Mouse (Mus musculus) MEL (cell line): ENCODE measurements around the gene Wdr59. TPM values are rescaled to one million over a fixed set of nuclear protein-coding genes. Genes with fewer than 3 reads are reported as not detected.

Experiments used
- DNase-seq: peaks from one replicate; pipeline ENCODE4 v3.0.0; 2011; ENCODE audit warnings: low read depth, low spot score
- H3K27ac ChIP-seq: 2 replicates; pipeline ENCODE4 v1.5.1; 2012; ENCODE audit warnings: low read depth, mild to moderate bottlenecking, control low read depth, low read length, moderate library complexity; ENCODE audit not compliant: control insufficient read depth
- H3K27me3 ChIP-seq, 2 experiments: fragments of 150-350 bp in 1 of 2; sonication (generic) in 1 of 2; 2 replicates each; pipeline ENCODE4 v1.6.1; 2012; ENCODE audit warnings: low read length in 2 of 2, mild to moderate bottlenecking in 2 of 2, improper control_type of control experiment in 1 of 2, moderate library complexity in 1 of 2; ENCODE audit not compliant: insufficient read depth in 2 of 2, control insufficient read depth in 1 of 2
- H3K36me3 ChIP-seq, 2 experiments: 2 replicates each; pipeline ENCODE4 v1.6.1; 2012 to 2014; ENCODE audit warnings: low read length in 2 of 2, improper control_type of control experiment in 1 of 2, inconsistent platforms in 1 of 2, mild to moderate bottlenecking in 1 of 2; ENCODE audit not compliant: insufficient read depth in 2 of 2, control insufficient read depth in 1 of 2
- H3K4me1 ChIP-seq, 2 experiments: fragments of 150-350 bp in 1 of 2; sonication (generic) in 1 of 2; 2 replicates each; pipeline ENCODE4 v1.6.1; 2012; ENCODE audit warnings: low read length in 2 of 2, improper control_type of control experiment in 1 of 2, mild to moderate bottlenecking in 1 of 2; ENCODE audit not compliant: insufficient read depth in 2 of 2, control insufficient read depth in 1 of 2
- H3K4me3 ChIP-seq, 2 experiments: fragments of 150-350 bp in 1 of 2; sonication (generic) in 1 of 2; 2 replicates each; pipeline ENCODE4 v1.5.1; 2012; ENCODE audit warnings: low read depth in 2 of 2, low read length in 2 of 2, mild to moderate bottlenecking in 2 of 2, moderate library complexity in 2 of 2, control low read depth in 1 of 2, improper control_type of control experiment in 1 of 2; ENCODE audit not compliant: control insufficient read depth in 1 of 2, insufficient read depth in 1 of 2
- H3K79me2 ChIP-seq: 2 replicates; pipeline ENCODE4 v1.6.1; 2012; ENCODE audit warnings: mild to moderate bottlenecking, low read length, moderate library complexity; ENCODE audit not compliant: control insufficient read depth, poor library complexity, insufficient read depth
- H3K9ac ChIP-seq: 2 replicates; pipeline ENCODE4 v1.6.1; 2012; ENCODE audit warnings: low read depth, mild to moderate bottlenecking, control low read depth, low read length, moderate library complexity; ENCODE audit not compliant: control insufficient read depth, poor library complexity, severe bottlenecking
- H3K9me3 ChIP-seq: fragments of 150-350 bp; sonication (generic); replicated peaks from 2 replicates; pipeline ENCODE4 v1.6.1; 2012; ENCODE audit warnings: mild to moderate bottlenecking, low read length, improper control_type of control experiment, moderate library complexity; ENCODE audit not compliant: insufficient read depth
- BHLHE40 ChIP-seq: IDR thresholded peaks from 2 replicates; pipeline ENCODE4 v1.6.1; 2012; ENCODE audit warnings: low read depth, mild to moderate bottlenecking, inconsistent platforms, low read length, improper control_type of control experiment, borderline replicate concordance
- CHD1 ChIP-seq: IDR thresholded peaks from 2 replicates; pipeline ENCODE4 v1.6.1; 2012; ENCODE audit warnings: low read depth, mild to moderate bottlenecking, inconsistent platforms, low read length, improper control_type of control experiment
- CHD2 ChIP-seq: IDR thresholded peaks from 2 replicates; pipeline ENCODE4 v1.6.1; 2011; ENCODE audit warnings: low read length, improper control_type of control experiment
- CTCF ChIP-seq, 3 experiments: IDR thresholded peaks in 2 of 3; conservative IDR thresholded peaks in 1 of 3; 2 replicates each; pipeline ENCODE4 v1.5.1; 2011 to 2012; ENCODE audit warnings: low read length in 3 of 3, low read depth in 2 of 3, mild to moderate bottlenecking in 2 of 3, improper control_type of control experiment in 1 of 3, inconsistent platforms in 1 of 3, mixed read lengths in 1 of 3, moderate library complexity in 1 of 3; ENCODE audit not compliant: control insufficient read depth in 1 of 3, insufficient read depth in 1 of 3, poor library complexity in 1 of 3, severe bottlenecking in 1 of 3
- EP300 ChIP-seq, 2 experiments: IDR thresholded peaks; 2 replicates each; pipeline ENCODE4 v1.6.1; 2011; ENCODE audit warnings: improper control_type of control experiment in 2 of 2, low read length in 2 of 2, low read depth in 1 of 2, mild to moderate bottlenecking in 1 of 2
- ETS1 ChIP-seq: IDR thresholded peaks from 2 replicates; pipeline ENCODE4 v1.6.1; 2012; ENCODE audit warnings: low read depth, mild to moderate bottlenecking, inconsistent platforms, low read length, improper control_type of control experiment, moderate library complexity
- MEF2A ChIP-seq: IDR thresholded peaks from 2 replicates; pipeline ENCODE4 v1.6.1; 2014; ENCODE audit warnings: low read depth, mild to moderate bottlenecking, inconsistent platforms, low read length, improper control_type of control experiment; ENCODE audit not compliant: poor library complexity, insufficient replicate concordance, severe bottlenecking; ENCODE audit errors: extremely low read depth
- MXI1 ChIP-seq: IDR thresholded peaks from 2 replicates; pipeline ENCODE4 v1.6.1; 2011; ENCODE audit warnings: mild to moderate bottlenecking, low read depth, low read length, improper control_type of control experiment
- MYB ChIP-seq: IDR thresholded peaks from 2 replicates; pipeline ENCODE4 v1.6.1; 2011; ENCODE audit warnings: mild to moderate bottlenecking, low read depth, low read length, improper control_type of control experiment
- MYC ChIP-seq: IDR thresholded peaks from 2 replicates; pipeline ENCODE4 v1.6.1; 2011; ENCODE audit warnings: low read depth, mild to moderate bottlenecking, low read length, improper control_type of control experiment, moderate library complexity
- RAD21 ChIP-seq: IDR thresholded peaks from 2 replicates; pipeline ENCODE4 v1.6.1; 2011; ENCODE audit warnings: mild to moderate bottlenecking, low read depth, low read length, improper control_type of control experiment
- SMC3 ChIP-seq: IDR thresholded peaks from 2 replicates; pipeline ENCODE4 v1.6.1; 2011; ENCODE audit warnings: low read depth, low read length, improper control_type of control experiment
- TAL1 ChIP-seq: IDR thresholded peaks from 2 replicates; pipeline ENCODE4 v1.6.1; 2012; ENCODE audit warnings: mild to moderate bottlenecking, inconsistent platforms, low read length, moderate library complexity, mixed read lengths
- ZC3H11A ChIP-seq: IDR thresholded peaks from 2 replicates; pipeline ENCODE4 v1.6.1; 2012; ENCODE audit warnings: low read depth, mild to moderate bottlenecking, inconsistent platforms, low read length, improper control_type of control experiment
- ZNF384 ChIP-seq: IDR thresholded peaks from 2 replicates; pipeline ENCODE4 v1.6.1; 2012; ENCODE audit warnings: low read depth, mild to moderate bottlenecking, inconsistent platforms, low read length, improper control_type of control experiment
- polyA plus RNA-seq, 2 experiments: library from polyadenylated mRNA; stranded (reverse) in 1 of 2; unstranded in 1 of 2; fragments of >175 nt in 1 of 2; fragments of >200 nt in 1 of 2; gene quantifications; 2 replicates each; pipeline versions ENCODE4 v1.2.1 to v1.2.4; 2012; ENCODE audit warnings: low replicate concordance in 2 of 2, low read depth in 1 of 2; ENCODE audit not compliant: insufficient read length in 2 of 2, insufficient read depth in 1 of 2, missing spikeins in 1 of 2
- total RNA-seq: library from RNA; depleted of rRNA; stranded (reverse); fragments of 300-350 nt; gene quantifications from 2 replicates; pipeline ENCODE4 v1.2.3, GENCODE M21; 2012

The Wdr59 gene
- total and polyA plus RNA-seq, 3 experiments, result 6.5 to 16.6 TPM; not detected in 1

- H3K27me3 ChIP-seq, result peaks cover 6 to 18% of the 10 kb centered on the region in 2 experiments
- TF ChIP-seq ETS1 (no peak), ZNF384 (no peak)
Observed at GRCm38 (mm10) chr8:111422614-111423013, 99.3 kb downstream of the Wdr59 start.

GRCm38 (mm10) chr8:111419171-111419570, 102.7 kb downstream of the Wdr59 start:
- Histone ChIP-seq H3K36me3 (no peaks in the 10 kb centered on the region; a peak in 1 of 4 replicates), H3K4me3 (no peak overlapping the region), H3K27me3 (peaks cover 4 to 5% of the 10 kb centered on the region in 2 experiments; a peak in 3 of 4 replicates), H3K79me2 (no peaks in the 10 kb centered on the region), H3K4me1 (0 out of 4 replicates have a peak, but pooled peaks cover 0 to 2% of the 10 kb centered on the region in 2 experiments), H3K27ac (no peak overlapping the region), H3K9me3 (no peaks in the 10 kb centered on the region), H3K9ac (no peak overlapping the region)
- DNase-seq, result no peak
- no peak for TF ChIP-seq CTCF (IDR thresholded peaks at IDR 0.05 in 2 of 3, conservative IDR thresholded peaks at IDR 0.05 in 1 of 3; ENCODE audit: control insufficient read depth in 1 of 3, insufficient read depth in 1 of 3, low read depth in 2 of 3, low read length in 3 of 3, poor library complexity in 1 of 3, severe bottlenecking in 1 of 3)
- TF ChIP-seq MYC, result no peak
- TF ChIP-seq MEF2A, result no peak
- no peak for TF ChIP-seq CHD1
- no peak for TF ChIP-seq CHD2
- TF ChIP-seq ETS1, result no peak
- TF ChIP-seq TAL1, result no peak
- no peak for TF ChIP-seq MXI1
- TF ChIP-seq BHLHE40, result no peak
- TF ChIP-seq MYB, result no peak

More at GRCm38 (mm10) chr8:111422614-111423013, 99.3 kb downstream of the Wdr59 start:
- Histone ChIP-seq H3K4me3 (no peak overlapping the region), H3K36me3 (no peaks in the 10 kb centered on the region; a peak in 1 of 4 replicates), H3K79me2 (no peaks in the 10 kb centered on the region), H3K9ac (no peak overlapping the region), H3K9me3 (no peaks in the 10 kb centered on the region), H3K27ac (no peak overlapping the region), H3K4me1 (no peaks in the 10 kb centered on the region)
- no peak for DNase-seq

- no peak overlapping the region for H3K27ac ChIP-seq
- no peaks in the 10 kb centered on the region for H3K79me2 ChIP-seq
- H3K9ac ChIP-seq, result no peak overlapping the region
- H3K36me3 ChIP-seq, result no peaks in the 10 kb centered on the region; a peak in 1 of 4 replicates
- no peaks in the 10 kb centered on the region for H3K9me3 ChIP-seq
- H3K4me3 ChIP-seq, result no peak overlapping the region
- peaks cover 4 to 5% of the 10 kb centered on the region in 2 experiments; a peak in 3 of 4 replicates for H3K27me3 ChIP-seq
- peak; percentile 89 for TF ChIP-seq SMC3
- peak; percentile 70 for TF ChIP-seq ZC3H11A
- no peak for TF ChIP-seq EP300 (IDR thresholded peaks at IDR 0.05; ENCODE audit: low read depth in 1 of 2, low read length in 2 of 2)
- peak; percentile 79 to 84 (median 79) for TF ChIP-seq CTCF (IDR thresholded peaks at IDR 0.05 in 2 of 3, conservative IDR thresholded peaks at IDR 0.05 in 1 of 3; ENCODE audit: control insufficient read depth in 1 of 3, insufficient read depth in 1 of 3, low read depth in 2 of 3, low read length in 3 of 3, poor library complexity in 1 of 3, severe bottlenecking in 1 of 3)
- TF ChIP-seq RAD21, result peak; percentile 69
- no peak for TF ChIP-seq ETS1
- 0 out of 4 replicates have a peak, but pooled peaks cover 0 to 2% of the 10 kb centered on the region in 2 experiments for H3K4me1 ChIP-seq
- DNase-seq, result peak; percentile 65
Observed at GRCm38 (mm10) chr8:111418601-111419000, 103.3 kb downstream of the Wdr59 start.
